Mouse (Mus musculus) myocyte (in vitro differentiated cells): Measurements from ENCODE around the gene Zfp248.

Source experiments
- CEBPB ChIP-seq: IDR thresholded peaks from 2 replicates; pipeline ENCODE4 v1.6.1; 2011; ENCODE audit warnings: mild to moderate bottlenecking, moderate library complexity; ENCODE audit not compliant: poor library complexity, insufficient read depth, severe bottlenecking
- MYOD1 ChIP-seq, 3 experiments: IDR thresholded peaks; one replicate each; pipeline ENCODE4 v1.6.1; 2011; ENCODE audit warnings: control low read depth in 2 of 3, low read depth in 2 of 3, mild to moderate bottlenecking in 2 of 3, moderate library complexity in 1 of 3; ENCODE audit not compliant: insufficient read length in 2 of 3, control insufficient read depth in 1 of 3
- MYOG ChIP-seq, 3 experiments: IDR thresholded peaks; one replicate each; pipeline ENCODE4 v1.6.1; 2011; ENCODE audit warnings: control low read depth in 2 of 3, low read depth in 2 of 3, mild to moderate bottlenecking in 2 of 3; ENCODE audit not compliant: insufficient read length in 2 of 3, control insufficient read depth in 1 of 3, insufficient read depth in 1 of 3
- POLR2A ChIP-seq: IDR thresholded peaks from one replicate; pipeline ENCODE4 v1.6.1; 2011; ENCODE audit warnings: low read depth, mild to moderate bottlenecking, control low read depth, moderate library complexity; ENCODE audit not compliant: insufficient read length
- REST ChIP-seq: IDR thresholded peaks from one replicate; pipeline ENCODE4 v1.6.1; 2011; ENCODE audit warnings: mild to moderate bottlenecking, control low read depth, moderate library complexity; ENCODE audit not compliant: insufficient read depth, insufficient read length
- USF1 ChIP-seq: IDR thresholded peaks from one replicate; pipeline ENCODE4 v1.6.1; 2011; ENCODE audit warnings: low read depth, mild to moderate bottlenecking, control low read depth, moderate library complexity

DNA sequence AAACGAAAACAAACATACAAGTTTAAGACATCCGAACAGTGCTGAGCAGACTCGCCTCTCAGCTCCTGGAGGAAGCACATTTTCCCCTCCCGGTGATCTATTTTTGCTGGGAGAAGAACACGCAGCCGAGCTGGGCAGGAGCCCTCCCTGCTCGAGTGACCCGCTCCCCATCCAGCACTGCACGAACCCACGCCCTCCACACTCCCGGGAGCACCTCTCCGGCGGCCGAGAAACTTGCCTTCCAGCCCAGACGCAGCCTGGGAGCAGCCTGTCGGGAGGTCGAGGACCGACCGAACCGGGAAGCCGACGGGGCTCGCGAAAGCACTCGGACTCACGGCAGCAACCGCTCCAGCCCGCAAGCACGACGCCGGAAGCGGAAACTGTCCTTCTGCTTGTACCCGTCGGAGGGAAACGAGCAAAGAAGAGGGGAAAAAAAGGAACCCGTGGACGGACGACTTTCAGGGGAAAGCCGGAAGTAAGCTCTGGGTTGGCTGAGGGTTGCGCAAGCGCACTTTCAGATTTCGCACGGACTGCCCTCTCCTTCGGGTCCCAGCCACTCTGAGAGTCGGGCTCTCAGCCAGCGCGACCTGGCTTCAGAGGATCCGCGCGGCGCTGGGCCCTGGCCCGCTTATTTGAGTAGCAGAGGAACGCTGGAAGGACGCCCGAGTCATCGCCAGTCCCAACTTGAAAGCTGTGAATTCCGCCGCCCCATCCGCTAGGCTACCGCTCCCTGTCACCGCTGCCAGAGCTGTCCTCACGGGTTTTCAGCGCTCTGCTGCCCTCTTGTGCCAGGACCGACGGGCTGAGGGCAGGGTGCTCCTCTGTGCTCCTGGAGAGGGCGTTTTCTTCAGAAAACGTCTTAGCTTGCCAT lies 36.0 kb downstream of the Zfp248 start, which contains the start of gene Bms1:
- TF ChIP-seq POLR2A (peak; percentile 95), MYOD1 (IDR thresholded peaks at IDR 0.05; ENCODE audit: control insufficient read depth in 1 of 3, insufficient read length in 2 of 3, low read depth in 2 of 3) (no peak), USF1 (no peak), MYOG (IDR thresholded peaks at IDR 0.05; ENCODE audit: control insufficient read depth in 1 of 3, insufficient read depth in 1 of 3, insufficient read length in 2 of 3, low read depth in 2 of 3) (peak in 1 of 3 experiments; percentile 9), CEBPB (peak; percentile 93), REST (no peak)
